In the genomic region with DNA sequence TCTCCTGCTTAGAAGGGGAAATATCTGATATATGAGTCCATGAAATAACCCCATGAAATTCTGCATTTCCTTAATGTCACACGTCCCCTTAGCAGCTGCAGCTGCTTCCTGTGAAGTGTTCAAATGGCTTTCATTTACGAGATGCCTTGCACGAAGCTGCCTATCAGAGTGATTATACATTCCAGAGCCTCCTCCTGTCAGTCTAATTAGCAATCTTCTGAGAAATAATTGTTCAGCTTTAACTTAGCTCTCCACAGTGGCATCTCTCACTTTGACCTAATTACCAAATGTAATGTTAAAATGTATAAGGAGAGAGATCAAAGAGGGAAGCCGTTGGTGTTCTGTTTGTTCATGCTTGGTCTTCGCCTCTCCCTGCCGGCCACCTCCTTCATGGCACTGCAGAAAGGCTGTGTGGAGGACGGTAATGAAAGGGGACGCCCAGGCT, we compare ENCODE assay signal across 10 mouse cellular contexts.
DNase-seq lines count a peak whose midpoint lies in the region; ATAC-seq and TF ChIP-seq lines count a peak whose summit lies in the region.
"Had no signal": no experiment of that assay in that cellular context is flagged by ENCODE, and none has a peak within 500 bp of the region (broad histone marks: within the 10 kb centered on the region; RNA-seq: fewer than 3 reads in every experiment).

No protein-coding gene starts in this region.

- H3K4me2 ChIP-seq in lung, embryonic 16.5 days (ENCODE audit: low read depth, low read length): no peak overlapping the region
- peak overlapping the region; percentile 15 for H3K4me2 ChIP-seq in forebrain, embryonic 12.5 days

- H3K9me3 ChIP-seq in lung, embryonic 16.5 days (ENCODE audit: control insufficient read depth, low read length): no peaks in the 10 kb centered on the region; the same call in none of the 2 replicates
- 0 out of 2 replicates have a peak, but pooled peaks cover 4% of the 10 kb centered on the region for H3K9me3 ChIP-seq in forebrain, embryonic 12.5 days
- H3K9me3 ChIP-seq in limb, embryonic 10.5 days (replicated peaks): no peaks in the 10 kb centered on the region; the same call in 1 of the 2 replicates

- TF ChIP-seq CTCF in olfactory bulb, adult 2 months (IDR thresholded peaks at IDR 0.05; ENCODE audit: insufficient read depth, low read depth, low read length): no peak

- no peak for TF ChIP-seq POLR2A in olfactory bulb, adult 2 months (IDR thresholded peaks at IDR 0.05; ENCODE audit: insufficient read depth, low read depth, low read length)

- 33% methylated on average over 8 of the region's 8 CpGs for WGBS in lung, embryonic 16.5 days
- WGBS in forebrain, embryonic 12.5 days: 2% methylated on average over 8 of the region's 8 CpGs
- 11% methylated on average over 8 of the region's 8 CpGs for WGBS in limb, embryonic 10.5 days
- 18% methylated on average over 8 of the region's 8 CpGs for WGBS in olfactory bulb, adult 2 months

- H3K4me1 ChIP-seq in lung, embryonic 16.5 days (replicated peaks; ENCODE audit: control insufficient read depth, insufficient read depth, low read length): peaks cover 36% of the 10 kb centered on the region
- H3K4me1 ChIP-seq in forebrain, embryonic 12.5 days: peaks cover 59% of the 10 kb centered on the region
- H3K4me1 ChIP-seq in limb, embryonic 10.5 days: peaks cover 42% of the 10 kb centered on the region
- peaks cover 40% of the 10 kb centered on the region for H3K4me1 ChIP-seq in olfactory bulb, adult 2 months (ENCODE audit: control insufficient read depth, insufficient read depth, low read length)

- H3K27me3 ChIP-seq in lung, embryonic 16.5 days (ENCODE audit: control insufficient read depth, insufficient read depth, low read depth, low read length): no peaks in the 10 kb centered on the region
- no peaks in the 10 kb centered on the region for H3K27me3 ChIP-seq in forebrain, embryonic 12.5 days
- H3K27me3 ChIP-seq in limb, embryonic 10.5 days (ENCODE audit: low read depth, poor library complexity, severe bottlenecking): no peaks in the 10 kb centered on the region

- DNase-seq in lung, postnatal 25 days (ENCODE audit: low spot score): no peak
- no peak for DNase-seq in limb, embryonic 10.5 days (ENCODE audit: low spot score)
- no peak for DNase-seq in left cerebral cortex, postnatal 36 days (ENCODE audit: low spot score in 2 of 2)
- DNase-seq in heart, adult 11 months: no peak
- DNase-seq in right cerebral cortex, postnatal 25 days: no peak
- DNase-seq: kidney, adult 8-10 months; lung, adult 18-20 months had no signal

- 0 out of 2 replicates have a peak overlapping the region, but pooled peaks have one; percentile 17 for H3K27ac ChIP-seq in lung, embryonic 16.5 days (ENCODE audit: low read length)
- H3K27ac ChIP-seq in forebrain, embryonic 12.5 days: peak overlapping the region; percentile 88
- peak overlapping the region; percentile 20; the same call in 1 of the 2 replicates for H3K27ac ChIP-seq in limb, embryonic 10.5 days
- H3K27ac ChIP-seq in olfactory bulb, adult 2 months (ENCODE audit: insufficient read depth, low read depth, low read length): peak overlapping the region; percentile 50

- no peak overlapping the region for H3K9ac ChIP-seq in lung, embryonic 16.5 days (ENCODE audit: low read length)
- H3K9ac ChIP-seq in forebrain, embryonic 12.5 days: 0 out of 2 replicates have a peak overlapping the region, but pooled peaks have one; percentile 9

- intact Hi-C loops in left cerebral cortex, postnatal 36 days (cut with DNase I): no loop called here

- 0 out of 2 replicates have a peak, but pooled peaks cover 3% of the 10 kb centered on the region for H3K36me3 ChIP-seq in lung, embryonic 16.5 days (ENCODE audit: control insufficient read depth, insufficient read depth, low read length)
- peaks cover 6% of the 10 kb centered on the region for H3K36me3 ChIP-seq in forebrain, embryonic 12.5 days (replicated peaks)
- H3K36me3 ChIP-seq in limb, embryonic 10.5 days: peaks cover 9% of the 10 kb centered on the region; the same call in 1 of the 2 replicates

- no peak for ATAC-seq in lung, embryonic 16.5 days (ENCODE audit: low read depth)
- peak; percentile 76 for ATAC-seq in forebrain, embryonic 12.5 days (ENCODE audit: low FRiP score)

- no peak overlapping the region for H3K4me3 ChIP-seq in lung, embryonic 16.5 days (ENCODE audit: low read length)
- H3K4me3 ChIP-seq in forebrain, embryonic 12.5 days (replicated peaks): no peak overlapping the region
- H3K4me3 ChIP-seq in limb, embryonic 10.5 days: no peak overlapping the region
- H3K4me3 ChIP-seq in olfactory bulb, adult 2 months (ENCODE audit: insufficient read depth, low read depth, low read length): no peak overlapping the region

Comparison
In these comparisons a context has a peak if more than half of its experiments do, and no peak if none do; other contexts are left out.
1. H3K27ac ChIP-seq: peak in every context shown above with its lines; median percentile 88 in forebrain, embryonic 12.5 days; 50 in olfactory bulb, adult 2 months; 20 in limb, embryonic 10.5 days; 17 in lung, embryonic 16.5 days.